Mouse (Mus musculus) adrenal gland, adult (tissue): ENCODE measurements around the gene 4931406C07Rik.
"Not testable (repeated sequence)": the region's sequence is repeated elsewhere in the genome, so short reads cannot be mapped to it uniquely, and the experiment has no call there.

Experiments used
- DNase-seq, 2 experiments: peaks; one replicate each; pipeline ENCODE4 v3.0.0; 2022 to 2023; ENCODE audit warnings: low spot score in 1 of 2; ENCODE audit not compliant: inconsistent age in 2 of 2

4931406C07Rik gene

DNA sequence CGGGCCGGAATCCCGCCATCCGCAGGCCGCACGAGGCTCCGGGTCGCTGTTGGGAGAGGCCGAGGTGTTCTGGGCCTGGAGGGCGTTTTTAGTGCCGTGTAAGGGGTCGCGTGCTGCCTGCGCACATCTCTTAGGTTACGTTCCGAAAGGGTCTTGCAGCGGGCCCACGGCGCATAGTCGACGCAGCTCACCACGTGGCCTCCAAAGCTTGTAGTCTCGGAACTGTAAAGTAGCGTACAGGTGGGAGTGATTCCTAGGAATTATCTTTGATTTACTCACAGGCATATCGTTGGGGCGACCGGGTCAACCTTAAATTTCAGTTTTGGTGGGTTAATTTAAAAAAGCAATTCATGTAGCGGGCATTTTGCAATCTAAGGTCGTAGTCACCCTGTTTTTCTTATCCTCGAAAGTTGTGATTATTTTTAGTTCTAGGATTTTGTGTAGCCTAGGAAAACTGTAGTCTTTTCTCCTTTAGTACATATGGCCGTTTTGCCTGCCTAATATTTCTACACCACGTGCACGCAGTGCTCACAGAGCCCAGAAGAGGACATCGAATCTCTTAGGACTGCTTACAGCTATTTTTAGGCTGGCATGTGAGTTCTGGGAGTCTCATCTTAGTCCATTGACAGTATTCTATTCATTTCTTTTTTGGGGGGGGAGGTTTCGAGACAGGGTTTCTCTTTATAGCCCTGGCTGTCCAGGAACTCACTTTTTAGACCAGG lies at the start of gene 4931406C07Rik:
Gene 4931406C07Rik, minus strand, starts transcription at position 51 of the 722 bp plus-strand sequence.
- peak in 1 of 2 experiments; percentile 64 for DNase-seq

DNA sequence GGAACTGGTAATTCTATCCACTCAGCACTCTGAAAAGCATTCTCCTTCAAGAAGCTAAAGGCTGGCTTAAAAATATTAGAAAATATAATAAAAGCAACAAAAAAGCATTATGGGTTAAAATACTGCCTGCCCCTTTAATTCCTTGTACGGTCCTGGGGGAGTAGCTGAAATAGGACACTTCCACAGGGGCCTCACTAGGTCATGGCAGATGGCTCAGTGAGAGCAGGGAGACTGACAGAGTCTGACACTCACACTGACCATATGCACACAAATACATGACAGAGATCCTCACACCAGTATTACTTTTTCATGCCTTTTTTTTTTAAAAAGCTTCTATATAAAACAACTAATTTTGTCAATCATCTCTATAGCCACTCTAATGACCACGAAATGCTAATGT lies 43.7 kb upstream of the 4931406C07Rik start:
- DNase-seq = no peak

DNA sequence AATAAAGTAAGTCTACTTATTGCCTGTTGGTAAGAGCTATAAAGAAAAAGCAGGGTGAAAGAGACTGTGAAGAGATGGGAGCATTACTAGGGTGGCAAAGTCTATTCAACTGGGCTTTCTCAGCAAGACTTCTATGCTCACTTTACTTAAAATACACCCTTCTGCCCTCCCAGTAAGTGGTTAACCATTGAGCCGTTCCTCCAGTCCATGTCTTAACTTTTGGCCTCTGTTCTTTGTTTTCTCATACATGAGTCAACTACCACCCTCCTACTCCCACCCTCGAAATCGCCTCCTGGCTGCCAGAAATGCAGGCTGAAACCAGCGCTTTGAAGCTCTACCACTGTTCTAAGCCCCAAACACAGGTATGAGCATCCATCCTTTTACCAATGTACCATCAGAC lies 31.5 kb upstream of the 4931406C07Rik start:
- DNase-seq = no peak

DNA sequence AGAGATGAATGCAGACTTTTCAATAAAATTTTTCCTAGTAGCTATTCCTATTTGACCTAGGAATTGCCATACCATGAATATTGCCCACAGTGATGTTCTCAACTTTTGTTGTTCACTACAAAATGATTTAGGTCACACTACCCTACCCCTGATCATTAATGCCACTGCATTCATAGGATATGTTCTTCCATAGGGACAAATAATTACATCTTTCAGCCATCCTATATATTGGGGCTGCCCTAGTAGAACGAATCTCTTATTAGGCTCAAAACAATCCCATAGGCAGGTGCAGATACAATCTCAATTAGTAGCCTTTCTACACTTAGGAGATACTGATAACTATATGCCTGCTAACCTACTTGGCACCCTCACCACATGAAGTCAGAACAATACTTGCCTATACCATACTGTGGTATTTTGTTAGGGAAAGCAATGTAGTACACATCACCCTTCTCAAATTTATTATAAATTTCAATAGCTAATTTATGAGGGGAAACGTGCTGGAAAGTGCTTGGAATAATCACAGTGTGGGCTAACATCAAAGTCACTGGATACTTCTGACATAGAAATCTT lies 12.0 kb upstream of the 4931406C07Rik start:
- DNase-seq = no peak

DNA sequence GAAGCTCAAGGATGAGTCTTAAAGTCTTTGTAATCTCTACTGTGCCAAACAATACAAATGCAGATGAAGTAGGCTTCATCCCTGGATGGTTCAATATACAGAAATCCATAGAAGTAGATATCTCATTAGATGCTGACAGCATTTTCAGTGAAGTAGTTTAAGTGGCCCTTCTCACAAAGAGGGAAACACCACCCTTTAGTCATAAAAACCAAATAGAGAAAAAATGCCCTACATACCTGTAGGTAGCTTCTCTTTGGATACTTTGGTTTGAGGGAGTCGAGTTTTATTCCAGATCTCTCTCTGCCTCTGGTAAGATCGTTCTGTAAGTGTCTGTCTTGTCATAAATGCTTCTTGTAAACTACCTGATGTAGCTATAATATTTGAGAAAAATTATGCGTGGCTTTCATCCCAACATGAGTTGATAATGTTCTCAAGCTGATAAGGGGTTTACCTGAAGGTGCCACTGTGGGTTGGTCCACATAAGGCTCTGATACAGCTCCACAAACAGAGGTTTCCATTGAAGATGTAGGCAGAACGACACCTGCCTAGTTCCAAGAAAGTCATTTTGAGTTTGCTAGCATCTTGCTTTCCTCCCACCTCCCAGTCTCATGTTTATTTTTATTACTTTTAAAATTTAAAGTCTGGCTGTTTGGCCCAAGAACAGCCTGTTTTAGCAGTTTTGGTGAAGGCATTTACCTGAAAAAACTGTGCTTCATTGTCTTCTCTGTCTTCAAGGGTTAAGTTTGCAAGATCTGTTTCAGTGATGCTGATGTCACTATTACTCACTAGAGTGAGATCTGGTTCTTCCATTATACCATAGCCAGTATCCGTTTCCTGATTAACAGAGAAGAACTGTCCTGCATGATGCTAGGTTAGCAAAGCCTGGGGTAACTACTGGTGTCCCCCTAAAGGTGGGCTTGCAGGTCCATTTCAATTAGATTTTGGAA lies 11.2 kb upstream of the 4931406C07Rik start:
- DNase-seq = no peak

DNA sequence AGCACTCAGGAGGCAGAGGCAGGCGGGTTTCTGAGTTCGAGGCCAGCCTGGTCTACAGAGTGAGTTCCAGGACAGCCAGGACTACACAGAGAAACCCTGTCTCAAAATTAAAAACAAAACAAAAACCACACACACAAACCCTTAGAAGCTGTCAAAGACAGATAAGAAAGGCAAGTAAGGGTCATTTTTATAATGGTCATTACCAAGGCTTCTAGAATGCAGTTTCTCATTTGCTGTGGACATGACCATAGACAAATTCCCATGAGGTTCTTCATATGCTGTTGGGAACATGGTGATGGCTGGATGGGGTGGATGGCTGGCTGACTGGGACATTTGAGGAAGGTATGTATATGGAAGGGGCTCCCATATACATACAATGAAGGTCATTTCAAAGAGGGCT lies 10.0 kb upstream of the 4931406C07Rik start:
- DNase-seq = not testable (repeated sequence)

- no peak for DNase-seq
Observed at GRCm38 (mm10) chr9:15314619-15315018, 8.4 kb upstream of the 4931406C07Rik start.

DNA sequence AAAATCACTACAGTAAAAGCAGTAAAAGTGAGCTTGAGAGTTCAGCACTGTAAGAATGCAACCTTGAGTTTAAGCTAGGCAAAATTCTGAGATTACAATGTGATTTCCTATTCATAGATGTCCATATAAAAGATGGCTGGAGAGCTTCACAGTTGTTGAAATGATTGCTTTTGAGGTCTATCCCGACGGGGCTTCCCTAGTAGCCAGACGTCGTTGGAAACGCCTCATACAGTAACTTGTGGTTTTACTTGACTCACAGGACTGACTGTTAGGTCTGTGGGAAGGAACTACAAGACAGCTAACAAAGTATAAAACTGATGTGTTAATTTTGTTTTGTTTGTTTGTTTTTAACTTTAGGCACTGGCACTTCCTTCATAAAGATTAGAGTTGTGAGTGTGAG lies 7.4 kb upstream of the 4931406C07Rik start:
- no peak for DNase-seq

GRCm38 (mm10) chr9:15312054-15312735 lies 5.9 kb upstream of the 4931406C07Rik start:
- DNase-seq = no peak

DNA sequence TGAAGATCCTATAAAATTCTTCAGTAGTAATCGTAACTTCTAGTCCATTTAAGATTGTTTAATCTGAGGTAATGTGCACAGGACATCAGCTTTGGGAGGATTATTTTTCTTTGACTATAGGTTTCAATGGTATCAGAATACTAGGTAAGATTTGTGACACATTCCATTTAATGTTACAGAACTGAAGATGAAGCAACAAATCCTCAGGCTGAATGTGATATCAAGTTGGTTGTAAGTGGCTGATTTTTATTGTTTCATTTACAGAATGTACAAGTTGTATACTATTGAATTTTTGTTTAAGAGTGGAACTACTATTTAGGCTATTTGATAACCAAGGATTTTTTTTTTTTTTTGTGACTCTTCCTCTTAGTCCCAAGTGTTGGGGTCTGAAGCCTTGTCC lies 3.9 kb upstream of the 4931406C07Rik start:
- DNase-seq = no peak

GRCm38 (mm10) chr9:15309425-15309824 lies 3.2 kb upstream of the 4931406C07Rik start:
- DNase-seq = no peak

GRCm38 (mm10) chr9:15308254-15308653 lies 2.0 kb upstream of the 4931406C07Rik start:
- DNase-seq = peak in 1 of 2 experiments; percentile 55

GRCm38 (mm10) chr9:15307257-15307656 lies 1.0 kb upstream of the 4931406C07Rik start:
- DNase-seq = no peak

- peak; percentile 97 to 99 for DNase-seq
Observed at GRCm38 (mm10) chr9:15305503-15306397, 498 bp downstream of the 4931406C07Rik start, which contains the start of gene Taf1d. Taf1d (plus strand) TSS chr9:15306214.

- DNase-seq = peak; percentile 53 to 79
Observed at GRCm38 (mm10) chr9:15302881-15303280, 3.4 kb downstream of the 4931406C07Rik start.

GRCm38 (mm10) chr9:15302006-15302405 lies 4.2 kb downstream of the 4931406C07Rik start:
- not testable (repeated sequence) for DNase-seq

GRCm38 (mm10) chr9:15301399-15301798 lies 4.8 kb downstream of the 4931406C07Rik start:
- peak; percentile 86 to 94 for DNase-seq

DNA sequence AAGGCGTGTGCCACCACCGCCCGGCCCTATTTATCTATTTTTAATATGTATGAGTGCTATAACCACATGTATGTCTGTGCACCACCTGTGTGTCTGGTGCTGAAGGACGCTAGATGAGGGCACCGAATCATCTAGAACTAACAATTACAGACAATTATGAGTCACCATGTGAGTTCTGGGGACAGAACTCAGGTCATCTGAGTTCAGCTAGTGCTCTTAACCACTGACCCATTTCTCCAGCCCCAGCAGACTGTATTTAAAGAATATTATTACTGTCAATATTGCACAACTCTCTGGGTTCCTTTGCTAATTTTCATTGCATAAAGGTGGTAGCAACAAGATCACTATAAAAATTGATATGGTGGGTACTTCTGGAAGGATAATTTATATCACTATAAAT lies 6.2 kb downstream of the 4931406C07Rik start:
- peak; percentile 17 to 62 for DNase-seq

GRCm38 (mm10) chr9:15298451-15298850 lies 7.8 kb downstream of the 4931406C07Rik start:
- DNase-seq = no peak

DNA sequence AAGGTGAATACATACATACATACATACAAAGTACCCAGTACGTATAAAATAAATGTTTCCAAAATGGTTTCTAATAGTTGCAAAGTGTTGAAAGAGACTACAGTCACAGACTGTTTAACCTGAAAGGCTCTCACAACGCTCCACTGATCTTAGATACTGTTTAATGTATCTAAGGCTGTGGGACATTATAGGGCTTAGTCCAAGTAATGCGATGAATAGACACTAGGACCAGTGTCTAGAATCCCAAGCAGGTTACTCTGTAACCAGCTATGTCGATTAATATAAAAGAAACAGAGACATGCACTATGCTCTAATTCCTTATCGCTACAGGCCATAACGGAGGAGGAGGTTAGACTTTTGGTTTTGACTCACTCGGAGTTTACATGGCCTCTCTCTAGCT lies 9.1 kb downstream of the 4931406C07Rik start:
- DNase-seq = no peak
